Mouse (Mus musculus) cortical plate, adult 2 months (tissue): ENCODE measurements at regions not wholly inside any gene's neighbourhood (a gene's known extent, or its start where the extent isn't known, plus 50 kb on each side); places are given as distances from the start of the nearest gene placed in this dataset.

Experiments used
- H3K27ac ChIP-seq: fragments of 200-500 bp; 2 replicates; pipeline ENCODE4 v1.5.1; 2012; ENCODE audit warnings: low read length, control low read depth, inconsistent platforms; ENCODE audit not compliant: insufficient read depth
- H3K4me1 ChIP-seq: fragments of 200-500 bp; 2 replicates; pipeline ENCODE4 v1.6.1; 2011; ENCODE audit warnings: low read length; ENCODE audit not compliant: control insufficient read depth, insufficient read depth
- H3K4me3 ChIP-seq: fragments of 200-500 bp; 2 replicates; pipeline ENCODE4 v1.5.1; 2011; ENCODE audit warnings: mild to moderate bottlenecking, low read length, control low read depth; ENCODE audit not compliant: insufficient read depth
- CTCF ChIP-seq: fragments of 200-500 bp; IDR thresholded peaks from 2 replicates; pipeline ENCODE4 v1.5.1; 2011; ENCODE audit warnings: mild to moderate bottlenecking, control low read depth, low read length; ENCODE audit not compliant: insufficient read depth; ENCODE audit errors: extremely low read depth
- POLR2A ChIP-seq: fragments of 200-500 bp; IDR thresholded peaks from 2 replicates; pipeline ENCODE4 v1.6.1; 2011; ENCODE audit warnings: mild to moderate bottlenecking, low read length, control low read depth; ENCODE audit not compliant: insufficient read depth; ENCODE audit errors: extremely low read depth

- H3K4me3 ChIP-seq: no peak overlapping the region
- H3K27ac ChIP-seq: no peak overlapping the region
- H3K4me1 ChIP-seq: no peaks in the 10 kb centered on the region
- TF ChIP-seq POLR2A (no peak), CTCF (peak; percentile 52)
Observed at GRCm38 (mm10) chr15:31673038-31673437, 71.4 kb downstream of the Fam173b start.

GRCm38 (mm10) chr15:31676771-31677191 lies 75.1 kb downstream of the Fam173b start:
- Histone ChIP-seq H3K4me3 (no peak overlapping the region), H3K4me1 (no peaks in the 10 kb centered on the region), H3K27ac (no peak overlapping the region)
- TF ChIP-seq POLR2A: no peak

GRCm38 (mm10) chr15:31693109-31693508 lies 91.5 kb downstream of the Fam173b start:
- no peaks in the 10 kb centered on the region for H3K4me1 ChIP-seq
- H3K27ac ChIP-seq: no peak overlapping the region
- H3K4me3 ChIP-seq: no peak overlapping the region
- no peak for TF ChIP-seq CTCF
- TF ChIP-seq POLR2A: no peak

GRCm38 (mm10) chr15:31694877-31695671 lies 93.4 kb downstream of the Fam173b start:
- TF ChIP-seq POLR2A (no peak), CTCF (no peak)
- no peaks in the 10 kb centered on the region for H3K4me1 ChIP-seq
- no peak overlapping the region for H3K27ac ChIP-seq
- H3K4me3 ChIP-seq: no peak overlapping the region

GRCm38 (mm10) chr15:31703400-31703799 lies 101.7 kb downstream of the Fam173b start:
- no peaks in the 10 kb centered on the region for H3K4me1 ChIP-seq
- H3K27ac ChIP-seq: no peak overlapping the region
- no peak overlapping the region for H3K4me3 ChIP-seq
- TF ChIP-seq CTCF (no peak), POLR2A (no peak)

GRCm38 (mm10) chr15:31707416-31707815 lies 105.8 kb downstream of the Fam173b start:
- Histone ChIP-seq H3K27ac (no peak overlapping the region), H3K4me3 (no peak overlapping the region), H3K4me1 (no peaks in the 10 kb centered on the region)
- TF ChIP-seq POLR2A: no peak
- no peak for TF ChIP-seq CTCF

- no peak for TF ChIP-seq CTCF
- TF ChIP-seq POLR2A: no peak
- no peak overlapping the region for H3K27ac ChIP-seq
- H3K4me3 ChIP-seq: no peak overlapping the region
- H3K4me1 ChIP-seq: no peaks in the 10 kb centered on the region
Observed at GRCm38 (mm10) chr15:31721019-31721418, 119.4 kb downstream of the Fam173b start.

- TF ChIP-seq CTCF (no peak), POLR2A (no peak)
- no peaks in the 10 kb centered on the region for H3K4me1 ChIP-seq
- no peak overlapping the region for H3K4me3 ChIP-seq
- H3K27ac ChIP-seq: no peak overlapping the region
Observed at GRCm38 (mm10) chr15:31722429-31722828, 120.8 kb downstream of the Fam173b start.

- Histone ChIP-seq H3K27ac (no peak overlapping the region), H3K4me3 (no peak overlapping the region), H3K4me1 (no peaks in the 10 kb centered on the region)
- TF ChIP-seq CTCF: no peak
- no peak for TF ChIP-seq POLR2A
Observed at GRCm38 (mm10) chr15:31724252-31724651, 122.6 kb downstream of the Fam173b start.

- TF ChIP-seq CTCF: no peak
- no peak for TF ChIP-seq POLR2A
- no peak overlapping the region for H3K27ac ChIP-seq
- H3K4me1 ChIP-seq: no peaks in the 10 kb centered on the region
- no peak overlapping the region for H3K4me3 ChIP-seq
Observed at GRCm38 (mm10) chr15:31729133-31729532, 127.5 kb downstream of the Fam173b start.
